Mouse (Mus musculus) adrenal gland, postnatal 10 days (tissue): ENCODE data around the gene Gm3005. TPM values are rescaled to one million over a fixed set of nuclear protein-coding genes. Genes with fewer than 3 reads are reported as not detected.
"Not testable (repeated sequence)": the region's sequence is repeated elsewhere in the genome, so short reads cannot be mapped to it uniquely, and the experiment has no call there.

Experiments used
- DNase-seq: peaks from one replicate; pipeline ENCODE4 v3.0.0; 2021; ENCODE audit warnings: mixed read lengths
- long read RNA-seq, 2 experiments: library from polyadenylated mRNA; stranded (forward); transcript quantifications; one replicate each; pipeline ENCODE4 v2.0.0; 2021
- total RNA-seq, 2 experiments: library from RNA; stranded (reverse); gene quantifications; 2 replicates each; pipeline ENCODE4 v1.2.3; 2021

Gm3005 gene
- total RNA-seq = under 1 TPM in 1 of 2 experiments, not detected in 1; 0.39 TPM
- long read RNA-seq, experiment 1, partial matches to known transcripts = 0 of 4 reads
- long read RNA-seq, experiment 1, other reads (novel, unspliced or antisense) = 4 of 4 reads
- long read RNA-seq, experiment 2 = 0 reads

- DNase-seq = not testable (repeated sequence)
Observed at GRCm38 (mm10) chr14:3427803-3428202, at the start of gene Gm3005. Gene Gm3005, plus strand, starts transcription at chr14:3428103.

- not testable (repeated sequence) for DNase-seq
Observed at GRCm38 (mm10) chr14:3394793-3395192, 33.1 kb upstream of the Gm3005 start, which contains the start of gene Gm10413. Gene Gm10413, plus strand, starts transcription at chr14:3395093.

GRCm38 (mm10) chr14:3412314-3412713 is 15.6 kb upstream of the Gm3005 start, which contains the start of gene Gm10409:
Gene Gm10409, plus strand, starts transcription at chr14:3412614.
- not testable (repeated sequence) for DNase-seq

GRCm38 (mm10) chr14:3449079-3449478 is 21.2 kb downstream of the Gm3005 start, which contains the start of gene Gm10408:
Gene Gm10408, plus strand, starts transcription at chr14:3449379.
- DNase-seq = not testable (repeated sequence)

GRCm38 (mm10) chr14:3634212-3634611 is 206.3 kb downstream of the Gm3005 start, which contains the start of gene Gm3012:
Gene Gm3012, plus strand, starts transcription at chr14:3634512.
- DNase-seq = not testable (repeated sequence)

Other genes with a start within 250 kb of the Gm3005 start
- not detected for gene Gm5795, start 239.8 kb upstream of the Gm3005 start, total RNA-seq
- gene D830030K20Rik, start 219.6 kb upstream of the Gm3005 start, total RNA-seq = 1 to 10 TPM; 1.2 to 1.7 TPM
- gene Gm2956, start 95.5 kb upstream of the Gm3005 start, total RNA-seq = not detected
- gene Gm10413, start 33.0 kb upstream of the Gm3005 start, total RNA-seq = not detected
- 1 to 10 TPM in 1 of 2 experiments, under 1 TPM in 1; 0.78 to 1.2 TPM for gene Gm10409, start 15.5 kb upstream of the Gm3005 start, total RNA-seq
- not detected for gene Gm10408, start 21.3 kb downstream of the Gm3005 start, total RNA-seq
- gene Gm3012, start 206.4 kb downstream of the Gm3005 start, total RNA-seq = not detected
- 1 to 10 TPM in 1 of 2 experiments, under 1 TPM in 1; 0.78 to 1.2 TPM for gene Gm3020, start 223.9 kb downstream of the Gm3005 start, total RNA-seq